Mouse (Mus musculus) v-Abl transformed pro-B cells (cell line): Measurements from ENCODE around the gene Swsap1.

ENCODE experiments used
- in situ Hi-C, 2 experiments: fragments of 400-800 bp; cut with MboI; formaldehyde crosslinking; loops; one replicate each; pipeline ENCODE4 v1.15.1; 2025; ENCODE audit not compliant: unreplicated experiment in 2 of 2

Gene Swsap1

GRCm38 (mm10) chr9:22002194-22003162, 46.9 kb downstream of the Swsap1 start, which contains the start of the genes Ccdc151 and Prkcsh:
Ccdc151 (minus strand) TSS chr9:22002634.
Prkcsh (plus strand) TSS chr9:22002806.
- in situ Hi-C loops: no loop called here

GRCm38 (mm10) chr9:22003163-22003554, 47.6 kb downstream of the Swsap1 start:
- in situ Hi-C loops: no loop called here

GRCm38 (mm10) chr9:22004546-22004945, 49.0 kb downstream of the Swsap1 start:
- in situ Hi-C loops: no loop called here
